Mouse (Mus musculus) A20 (cell line): Measurements from ENCODE around the gene Hcn1.

Source experiments
- DNase-seq: peaks from one replicate; pipeline ENCODE4 v3.0.0-alpha.2; 2011; ENCODE audit warnings: low read depth, low spot score

Hcn1 gene

GRCm38 (mm10) chr13:118026510-118026909 lies 424.4 kb downstream of the Hcn1 start:
- no peak for DNase-seq

GRCm38 (mm10) chr13:118027868-118028267 lies 425.7 kb downstream of the Hcn1 start:
- no peak for DNase-seq

- DNase-seq: no peak
Measured at GRCm38 (mm10) chr13:118028662-118029061, 426.5 kb downstream of the Hcn1 start.

GRCm38 (mm10) chr13:118029579-118029978 lies 427.5 kb downstream of the Hcn1 start:
- no peak for DNase-seq

GRCm38 (mm10) chr13:118035598-118035997 lies 433.5 kb downstream of the Hcn1 start:
- DNase-seq: no peak
